Mouse (Mus musculus): Measurements from ENCODE around the gene P2ry2. TPM values are rescaled to one million over a fixed set of nuclear protein-coding genes. Genes with fewer than 3 reads are reported as not detected.

The P2ry2 gene
- polyA plus RNA-seq, 1 experiment = 0.75 TPM

- WGBS = 86% methylated on average over 13 of the region's 13 CpGs
- TF ChIP-seq CTCF (IDR thresholded peaks at IDR 0.05; ENCODE audit: borderline replicate concordance, insufficient read depth, low read depth, low read length) (no peak), POLR2A (IDR thresholded peaks at IDR 0.05; ENCODE audit: borderline replicate concordance, insufficient read depth, low read length) (no peak)
- Histone ChIP-seq H3K27me3 (ENCODE audit: control insufficient read depth, insufficient read depth, low read length) (no peaks in the 10 kb centered on the region), H3K4me1 (ENCODE audit: control insufficient read depth, insufficient read depth, low read length) (no peaks in the 10 kb centered on the region), H3K27ac (ENCODE audit: insufficient read depth, low read length) (no peak overlapping the region), H3K4me3 (replicated peaks; ENCODE audit: insufficient read depth, low read depth, low read length) (no peak overlapping the region)
- no peak for DNase-seq
These were observed 38.3 kb upstream of the P2ry2 start for GRCm38 (mm10) chr7:101050724-101051550.

GRCm38 (mm10) chr7:101049326-101050087 lies 36.8 kb upstream of the P2ry2 start:
- no peak for DNase-seq
- Histone ChIP-seq H3K27me3 (ENCODE audit: control insufficient read depth, insufficient read depth, low read length) (no peaks in the 10 kb centered on the region), H3K4me1 (ENCODE audit: control insufficient read depth, insufficient read depth, low read length) (no peaks in the 10 kb centered on the region), H3K27ac (ENCODE audit: insufficient read depth, low read length) (no peak overlapping the region), H3K4me3 (replicated peaks; ENCODE audit: insufficient read depth, low read depth, low read length) (no peak overlapping the region)
- TF ChIP-seq POLR2A (IDR thresholded peaks at IDR 0.05; ENCODE audit: borderline replicate concordance, insufficient read depth, low read length) = no peak
- TF ChIP-seq CTCF (IDR thresholded peaks at IDR 0.05; ENCODE audit: borderline replicate concordance, insufficient read depth, low read depth, low read length) = no peak
- WGBS = 67% methylated on average over 7 of the region's 7 CpGs

GRCm38 (mm10) chr7:101048247-101048646 lies 35.6 kb upstream of the P2ry2 start:
- no peaks in the 10 kb centered on the region for H3K27me3 ChIP-seq (ENCODE audit: control insufficient read depth, insufficient read depth, low read length)
- DNase-seq = no peak
- no peak for TF ChIP-seq CTCF (IDR thresholded peaks at IDR 0.05; ENCODE audit: borderline replicate concordance, insufficient read depth, low read depth, low read length)
- TF ChIP-seq POLR2A (IDR thresholded peaks at IDR 0.05; ENCODE audit: borderline replicate concordance, insufficient read depth, low read length) = no peak
- no peak overlapping the region for H3K27ac ChIP-seq (ENCODE audit: insufficient read depth, low read length)
- 71% methylated on average over 5 of the region's 5 CpGs for WGBS
- no peak overlapping the region for H3K4me3 ChIP-seq (replicated peaks; ENCODE audit: insufficient read depth, low read depth, low read length)
- H3K4me1 ChIP-seq (ENCODE audit: control insufficient read depth, insufficient read depth, low read length) = no peaks in the 10 kb centered on the region

- no peaks in the 10 kb centered on the region for H3K4me1 ChIP-seq (ENCODE audit: control insufficient read depth, insufficient read depth, low read length)
- H3K27me3 ChIP-seq (ENCODE audit: control insufficient read depth, insufficient read depth, low read length) = no peaks in the 10 kb centered on the region
- no peak for DNase-seq
- TF ChIP-seq CTCF (IDR thresholded peaks at IDR 0.05; ENCODE audit: borderline replicate concordance, insufficient read depth, low read depth, low read length) = no peak
- no peak for TF ChIP-seq POLR2A (IDR thresholded peaks at IDR 0.05; ENCODE audit: borderline replicate concordance, insufficient read depth, low read length)
- WGBS = 85% methylated on average over 8 of the region's 8 CpGs
- no peak overlapping the region for H3K27ac ChIP-seq (ENCODE audit: insufficient read depth, low read length)
- no peak overlapping the region for H3K4me3 ChIP-seq (replicated peaks; ENCODE audit: insufficient read depth, low read depth, low read length)
These were observed 31.3 kb upstream of the P2ry2 start for GRCm38 (mm10) chr7:101043846-101044541.

GRCm38 (mm10) chr7:101041977-101042749 lies 29.5 kb upstream of the P2ry2 start:
- WGBS = 77% methylated on average over 5 of the region's 5 CpGs
- TF ChIP-seq POLR2A (IDR thresholded peaks at IDR 0.05; ENCODE audit: borderline replicate concordance, insufficient read depth, low read length) (no peak), CTCF (IDR thresholded peaks at IDR 0.05; ENCODE audit: borderline replicate concordance, insufficient read depth, low read depth, low read length) (no peak)
- H3K27ac ChIP-seq (ENCODE audit: insufficient read depth, low read length) = no peak overlapping the region
- H3K4me3 ChIP-seq (replicated peaks; ENCODE audit: insufficient read depth, low read depth, low read length) = no peak overlapping the region
- no peaks in the 10 kb centered on the region for H3K27me3 ChIP-seq (ENCODE audit: control insufficient read depth, insufficient read depth, low read length)
- no peak for DNase-seq
- H3K4me1 ChIP-seq (ENCODE audit: control insufficient read depth, insufficient read depth, low read length) = no peaks in the 10 kb centered on the region

- WGBS = 72% methylated on average over 2 of the region's 2 CpGs
- Histone ChIP-seq H3K4me3 (replicated peaks; ENCODE audit: insufficient read depth, low read depth, low read length) (no peak overlapping the region), H3K27me3 (ENCODE audit: control insufficient read depth, insufficient read depth, low read length) (no peaks in the 10 kb centered on the region), H3K4me1 (ENCODE audit: control insufficient read depth, insufficient read depth, low read length) (no peaks in the 10 kb centered on the region), H3K27ac (ENCODE audit: insufficient read depth, low read length) (no peak overlapping the region)
- DNase-seq = no peak
- no peak for TF ChIP-seq CTCF (IDR thresholded peaks at IDR 0.05; ENCODE audit: borderline replicate concordance, insufficient read depth, low read depth, low read length)
- no peak for TF ChIP-seq POLR2A (IDR thresholded peaks at IDR 0.05; ENCODE audit: borderline replicate concordance, insufficient read depth, low read length)
These were observed 28.9 kb upstream of the P2ry2 start for GRCm38 (mm10) chr7:101041544-101041943.

- Histone ChIP-seq H3K27ac (ENCODE audit: insufficient read depth, low read length) (no peak overlapping the region), H3K4me3 (replicated peaks; ENCODE audit: insufficient read depth, low read depth, low read length) (no peak overlapping the region), H3K27me3 (ENCODE audit: control insufficient read depth, insufficient read depth, low read length) (no peaks in the 10 kb centered on the region), H3K4me1 (ENCODE audit: control insufficient read depth, insufficient read depth, low read length) (peaks cover 5% of the 10 kb centered on the region; the same call in 1 of the 2 replicates)
- 96% methylated on average over 2 of the region's 2 CpGs for WGBS
- TF ChIP-seq POLR2A (IDR thresholded peaks at IDR 0.05; ENCODE audit: borderline replicate concordance, insufficient read depth, low read length) = no peak
- TF ChIP-seq CTCF (IDR thresholded peaks at IDR 0.05; ENCODE audit: borderline replicate concordance, insufficient read depth, low read depth, low read length) = no peak
- no peak for DNase-seq
These were observed 20.7 kb upstream of the P2ry2 start for GRCm38 (mm10) chr7:101033371-101033770.

Measured in cerebellum, adult 2 months (tissue).